Mouse (Mus musculus) lung, embryonic 14.5 days (tissue): ENCODE measurements at regions not wholly inside any gene's neighbourhood (a gene's known extent, or its start where the extent isn't known, plus 50 kb on each side); places are given as distances from the start of the nearest gene placed in this dataset.

ENCODE experiments used
- ATAC-seq: fragments of 200-750 bp; cut with Nextera tagmentation; 2 replicates; pipeline ENCODE4 v1.8.0; 2017; ENCODE audit warnings: mild to moderate bottlenecking, moderate TSS enrichment, moderate library complexity; ENCODE audit not compliant: insufficient read depth
- DNase-seq: peaks from one replicate; pipeline ENCODE4 v3.0.0-alpha.2; 2015
- H3K27ac ChIP-seq: fragments of 300-500 bp; sonication (generic); 2 replicates; pipeline ENCODE4 v1.5.1; 2014; ENCODE audit warnings: low read depth, mild to moderate bottlenecking, moderate library complexity
- H3K27me3 ChIP-seq: fragments of 300-500 bp; sonication (generic); 2 replicates; pipeline ENCODE4 v1.6.1; 2014; ENCODE audit warnings: low read length, control low read depth; ENCODE audit not compliant: insufficient read depth
- H3K36me3 ChIP-seq: fragments of 300-500 bp; sonication (generic); 2 replicates; pipeline ENCODE4 v1.6.1; 2014; ENCODE audit warnings: control low read depth; ENCODE audit not compliant: insufficient read depth
- H3K4me1 ChIP-seq: fragments of 300-500 bp; sonication (generic); 2 replicates; pipeline ENCODE4 v1.6.1; 2014; ENCODE audit warnings: antibody characterized with exemption, control low read depth; ENCODE audit not compliant: insufficient read depth
- H3K4me2 ChIP-seq: fragments of 300-500 bp; sonication (generic); 2 replicates; pipeline ENCODE4 v1.6.1; 2014; ENCODE audit warnings: mild to moderate bottlenecking
- H3K4me3 ChIP-seq: fragments of 300-500 bp; sonication (generic); 2 replicates; pipeline ENCODE4 v1.5.1; 2014; ENCODE audit warnings: low read depth, low read length
- H3K9ac ChIP-seq: fragments of 300-500 bp; sonication (generic); 2 replicates; pipeline ENCODE4 v1.6.1; 2014
- H3K9me3 ChIP-seq: fragments of 300-500 bp; sonication (generic); 2 replicates; pipeline ENCODE4 v1.6.1; 2016; ENCODE audit warnings: low read depth, low read length, control low read depth
- CTCF ChIP-seq: IDR thresholded peaks from 2 replicates; pipeline ENCODE4 v1.5.1; 2016; ENCODE audit warnings: antibody characterized with exemption, low read depth
- WGBS: fragments of 180-500 bp; shearing (Covaris S2); extraction: QIAGEN DNeasy Blood & Tissue Kit; methylation state at CpG from one replicate; pipeline ENCODE4 v1.1.7; 2014; 5-methylcytosine and 5-hydroxymethylcytosine counted together

DNA sequence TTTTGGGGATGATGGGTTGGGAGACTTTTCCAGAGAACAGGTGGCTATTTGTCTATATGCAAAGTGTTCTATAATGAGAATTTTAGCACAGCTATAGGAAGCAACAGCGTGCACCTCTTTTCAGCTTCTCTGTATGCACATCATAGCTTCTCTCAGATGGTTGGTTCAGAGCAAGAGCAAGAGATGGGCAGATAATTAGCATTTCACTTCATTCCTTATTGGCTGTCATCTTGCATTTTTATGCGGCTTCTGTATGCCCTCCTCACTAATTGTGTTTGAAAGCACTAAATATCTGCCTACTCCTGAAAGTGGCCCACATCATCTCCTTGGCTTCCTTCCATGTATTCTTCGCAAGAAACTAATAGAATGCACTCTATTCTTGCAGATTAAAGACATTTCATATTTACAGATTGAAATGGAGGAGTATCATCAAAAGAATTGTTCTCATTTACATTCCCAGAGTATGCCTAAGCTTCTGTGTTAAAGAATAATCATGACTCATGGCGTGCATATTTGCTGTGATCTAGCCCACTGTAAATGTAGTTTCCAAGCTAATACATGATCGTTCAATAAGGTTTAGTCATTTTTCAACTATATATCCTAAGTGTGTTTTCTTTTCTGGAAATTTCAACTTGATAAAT, 934.9 kb upstream of the Jmjd1c start:
- H3K9ac ChIP-seq = no peak overlapping the region
- H3K4me1 ChIP-seq = no peaks in the 10 kb centered on the region
- H3K27me3 ChIP-seq = no peaks in the 10 kb centered on the region
- ATAC-seq (no peak), DNase-seq (no peak)
- H3K27ac ChIP-seq = no peak overlapping the region
- TF ChIP-seq CTCF = no peak
- H3K4me3 ChIP-seq = no peak overlapping the region
- H3K9me3 ChIP-seq = no peaks in the 10 kb centered on the region
- WGBS = 84% methylated on average over 5 of the region's 5 CpGs
- H3K4me2 ChIP-seq = no peak overlapping the region
- H3K36me3 ChIP-seq = no peaks in the 10 kb centered on the region

DNA sequence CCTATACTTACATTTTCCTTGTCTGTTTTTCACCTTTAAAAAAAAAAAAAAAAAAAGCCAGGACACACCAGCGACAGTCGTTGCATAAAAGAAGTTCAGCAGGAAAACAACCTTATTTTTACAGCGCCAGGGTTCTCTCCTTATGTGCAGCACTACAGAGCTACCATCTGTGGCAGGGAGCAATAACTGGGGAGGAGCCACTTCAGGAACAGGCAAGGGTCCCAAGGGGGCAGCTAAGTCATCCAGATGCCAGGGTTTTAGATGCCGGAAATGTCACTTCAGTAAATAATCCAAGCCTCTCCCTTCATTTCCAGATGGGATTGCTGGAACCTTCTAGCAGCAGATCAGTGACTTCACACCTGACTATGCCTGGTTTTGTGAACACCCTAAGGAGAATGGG, 923.1 kb upstream of the Jmjd1c start:
- 78% methylated on average over 4 of the region's 4 CpGs for WGBS
- no peak for DNase-seq

DNA sequence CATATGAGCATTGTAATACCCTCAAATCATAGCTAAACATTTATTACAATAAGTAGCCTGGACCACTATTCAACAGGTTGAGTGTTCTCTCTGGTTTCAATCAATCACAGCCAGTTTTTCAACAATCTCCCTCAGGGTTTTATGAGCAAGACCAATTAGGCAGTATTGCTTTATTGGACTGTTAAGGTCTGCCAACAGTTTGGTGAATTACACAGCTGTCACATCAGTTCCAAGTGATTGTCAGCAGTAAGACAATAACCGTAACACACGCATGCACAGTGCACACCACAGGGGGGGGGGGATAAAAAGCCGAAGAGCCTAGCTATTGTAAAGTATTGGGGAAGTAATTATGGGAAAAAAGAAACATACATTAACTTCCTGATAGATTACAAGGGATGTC, 918.6 kb upstream of the Jmjd1c start:
- no peaks in the 10 kb centered on the region for H3K27me3 ChIP-seq
- TF ChIP-seq CTCF = no peak
- WGBS = 79% methylated on average over 3 of the region's 3 CpGs

More for the DNA sequence above, 923.1 kb upstream of the Jmjd1c start:
- no peak for ATAC-seq
- Histone ChIP-seq H3K27me3 (no peaks in the 10 kb centered on the region), H3K36me3 (no peaks in the 10 kb centered on the region), H3K27ac (no peak overlapping the region), H3K9me3 (no peaks in the 10 kb centered on the region), H3K9ac (no peak overlapping the region), H3K4me1 (no peaks in the 10 kb centered on the region), H3K4me3 (no peak overlapping the region), H3K4me2 (no peak overlapping the region)
- no peak for TF ChIP-seq CTCF

DNA sequence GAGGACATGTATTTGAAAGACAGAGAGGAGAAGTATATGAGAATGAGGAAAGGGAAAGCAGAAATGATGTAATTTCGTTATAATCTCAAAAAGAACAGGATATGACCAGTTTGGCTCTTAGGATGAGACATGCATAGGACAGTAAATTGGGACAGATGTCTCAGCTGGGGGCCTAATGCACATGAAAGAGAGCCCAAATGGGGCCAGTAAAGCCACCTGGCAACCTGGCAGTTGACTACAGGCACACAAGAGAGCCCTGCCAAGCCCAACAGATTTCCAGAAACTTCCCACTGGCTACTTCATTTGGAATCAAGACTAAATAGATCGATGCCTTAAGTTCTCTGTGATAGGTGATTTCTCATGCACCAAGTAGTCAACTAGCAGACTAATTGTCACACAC, 914.7 kb upstream of the Jmjd1c start:
- DNase-seq (no peak), ATAC-seq (no peak)
- no peak for TF ChIP-seq CTCF
- Histone ChIP-seq H3K9me3 (no peaks in the 10 kb centered on the region), H3K4me3 (no peak overlapping the region), H3K36me3 (no peaks in the 10 kb centered on the region), H3K27ac (no peak overlapping the region), H3K4me1 (no peaks in the 10 kb centered on the region), H3K9ac (no peak overlapping the region), H3K4me2 (no peak overlapping the region), H3K27me3 (no peaks in the 10 kb centered on the region)
- WGBS = 70% methylated on average over 2 of the region's 2 CpGs

More for the DNA sequence above, 918.6 kb upstream of the Jmjd1c start:
- Histone ChIP-seq H3K4me3 (no peak overlapping the region), H3K4me1 (no peaks in the 10 kb centered on the region), H3K9ac (no peak overlapping the region), H3K4me2 (no peak overlapping the region), H3K27ac (no peak overlapping the region), H3K36me3 (no peaks in the 10 kb centered on the region), H3K9me3 (no peaks in the 10 kb centered on the region)
- DNase-seq = no peak
- no peak for ATAC-seq

DNA sequence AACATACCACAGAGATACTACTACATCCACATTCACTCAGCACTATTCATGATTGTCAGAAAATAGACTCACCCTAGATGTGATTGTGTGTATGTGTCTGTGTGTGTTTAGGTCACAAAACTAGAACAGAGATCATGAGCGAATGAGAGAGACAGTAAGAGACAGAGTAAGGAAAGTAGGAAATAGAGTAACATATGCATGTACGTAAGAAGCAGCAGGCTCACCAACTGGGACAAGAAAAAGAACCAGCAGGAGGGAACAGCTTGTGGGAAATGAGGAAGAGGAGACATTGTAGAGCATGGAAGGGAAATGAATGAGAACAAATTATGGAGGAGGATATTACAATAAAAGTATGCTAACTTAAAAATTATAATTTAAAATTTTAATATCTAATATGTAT, 912.9 kb upstream of the Jmjd1c start:
- ATAC-seq (no peak), DNase-seq (no peak)
- Histone ChIP-seq H3K9me3 (no peaks in the 10 kb centered on the region), H3K4me2 (no peak overlapping the region), H3K27me3 (no peaks in the 10 kb centered on the region), H3K36me3 (no peaks in the 10 kb centered on the region), H3K4me3 (no peak overlapping the region), H3K9ac (no peak overlapping the region), H3K27ac (no peak overlapping the region), H3K4me1 (no peaks in the 10 kb centered on the region)
- no peak for TF ChIP-seq CTCF
- 85% methylated on average over 2 of the region's 2 CpGs for WGBS

DNA sequence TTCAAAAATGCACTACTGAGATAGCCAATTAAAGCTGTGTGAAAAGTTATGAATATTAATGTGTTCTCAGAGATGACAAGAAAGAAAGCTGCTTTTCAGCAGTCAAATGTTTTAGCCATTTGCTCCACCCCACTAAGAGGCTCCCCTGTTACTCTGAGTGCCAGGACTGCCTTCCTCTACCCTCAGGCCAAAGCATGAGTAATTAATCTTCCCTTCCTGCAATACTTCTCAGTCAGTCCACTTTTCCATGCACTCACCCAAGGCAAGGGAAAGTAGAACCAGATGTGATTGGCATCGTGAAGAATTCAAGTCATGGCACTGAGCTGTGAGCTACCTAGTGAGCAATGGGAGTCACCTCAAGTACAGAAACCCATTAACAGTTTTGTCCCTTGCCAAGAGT, 908.9 kb upstream of the Jmjd1c start:
- TF ChIP-seq CTCF = no peak
- H3K9me3 ChIP-seq = no peaks in the 10 kb centered on the region
- no peaks in the 10 kb centered on the region for H3K36me3 ChIP-seq
- no peak overlapping the region for H3K27ac ChIP-seq
- ATAC-seq = no peak
- H3K4me2 ChIP-seq = no peak overlapping the region
- no peak overlapping the region for H3K4me3 ChIP-seq
- H3K27me3 ChIP-seq = no peaks in the 10 kb centered on the region
- no peak overlapping the region for H3K9ac ChIP-seq
- no peak for DNase-seq
- 56% methylated on average over 1 of the region's 1 CpGs for WGBS
- H3K4me1 ChIP-seq = no peaks in the 10 kb centered on the region

DNA sequence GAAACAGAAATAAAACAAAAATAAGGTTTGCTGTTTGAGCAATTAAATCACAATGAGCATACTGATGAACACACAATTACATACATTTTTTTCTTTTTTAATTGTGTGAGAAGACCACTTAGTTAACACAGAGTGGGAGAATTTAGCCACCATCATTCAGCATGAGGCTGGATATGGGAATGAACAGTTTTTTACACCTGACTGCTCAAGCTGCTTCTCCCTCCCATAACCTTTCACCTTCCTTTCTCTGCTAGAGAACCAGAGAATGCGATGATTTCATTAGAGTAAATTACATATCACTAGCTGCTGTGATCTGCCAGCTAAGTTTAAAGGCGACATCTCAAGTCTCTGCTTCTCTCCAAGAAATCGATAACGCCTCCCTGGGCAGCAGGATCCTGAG, 894.8 kb upstream of the Jmjd1c start:
- Histone ChIP-seq H3K4me3 (no peak overlapping the region), H3K4me1 (no peaks in the 10 kb centered on the region), H3K36me3 (no peaks in the 10 kb centered on the region), H3K27ac (no peak overlapping the region), H3K9ac (no peak overlapping the region), H3K4me2 (no peak overlapping the region), H3K27me3 (no peaks in the 10 kb centered on the region), H3K9me3 (no peaks in the 10 kb centered on the region)
- DNase-seq (no peak), ATAC-seq (no peak)
- WGBS = 39% methylated on average over 4 of the region's 4 CpGs
- no peak for TF ChIP-seq CTCF

DNA sequence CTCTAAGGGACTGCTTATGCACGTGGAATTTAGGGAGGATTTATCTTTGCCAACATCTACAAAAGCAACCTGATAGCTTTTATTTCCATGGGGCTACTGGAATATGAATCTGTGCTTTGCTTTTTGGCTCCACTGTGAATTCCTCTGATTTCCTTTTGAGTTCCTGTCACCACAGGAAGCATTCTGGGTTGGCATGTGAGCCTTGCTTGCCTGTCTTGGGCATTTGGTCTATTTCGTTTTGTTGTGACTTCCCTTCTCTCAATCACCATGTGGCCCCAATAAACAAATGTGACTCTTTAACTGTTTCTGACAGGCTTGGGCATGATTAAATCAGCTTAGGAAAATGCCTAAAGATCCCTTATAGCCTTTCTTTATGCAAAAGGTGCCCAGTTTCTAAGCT, 867.8 kb upstream of the Jmjd1c start:
- TF ChIP-seq CTCF = no peak
- Histone ChIP-seq H3K4me1 (no peaks in the 10 kb centered on the region), H3K27ac (no peak overlapping the region), H3K9me3 (no peaks in the 10 kb centered on the region), H3K4me2 (no peak overlapping the region), H3K27me3 (no peaks in the 10 kb centered on the region), H3K9ac (no peak overlapping the region), H3K4me3 (no peak overlapping the region), H3K36me3 (no peaks in the 10 kb centered on the region)
- ATAC-seq = no peak
- WGBS = 45% methylated on average over 2 of the region's 2 CpGs
- DNase-seq = no peak
